Mouse (Mus musculus) kidney, postnatal 25 days (tissue): ENCODE data around the gene Foxred1.
A peak's percentile ranks its signal among the peaks of the same experiment; 100 is the strongest.

Experiments
- DNase-seq, 2 experiments: peaks; one replicate each; pipeline ENCODE4 v3.0.0; 2021; ENCODE audit warnings: mixed read lengths in 2 of 2

Foxred1 gene

DNA sequence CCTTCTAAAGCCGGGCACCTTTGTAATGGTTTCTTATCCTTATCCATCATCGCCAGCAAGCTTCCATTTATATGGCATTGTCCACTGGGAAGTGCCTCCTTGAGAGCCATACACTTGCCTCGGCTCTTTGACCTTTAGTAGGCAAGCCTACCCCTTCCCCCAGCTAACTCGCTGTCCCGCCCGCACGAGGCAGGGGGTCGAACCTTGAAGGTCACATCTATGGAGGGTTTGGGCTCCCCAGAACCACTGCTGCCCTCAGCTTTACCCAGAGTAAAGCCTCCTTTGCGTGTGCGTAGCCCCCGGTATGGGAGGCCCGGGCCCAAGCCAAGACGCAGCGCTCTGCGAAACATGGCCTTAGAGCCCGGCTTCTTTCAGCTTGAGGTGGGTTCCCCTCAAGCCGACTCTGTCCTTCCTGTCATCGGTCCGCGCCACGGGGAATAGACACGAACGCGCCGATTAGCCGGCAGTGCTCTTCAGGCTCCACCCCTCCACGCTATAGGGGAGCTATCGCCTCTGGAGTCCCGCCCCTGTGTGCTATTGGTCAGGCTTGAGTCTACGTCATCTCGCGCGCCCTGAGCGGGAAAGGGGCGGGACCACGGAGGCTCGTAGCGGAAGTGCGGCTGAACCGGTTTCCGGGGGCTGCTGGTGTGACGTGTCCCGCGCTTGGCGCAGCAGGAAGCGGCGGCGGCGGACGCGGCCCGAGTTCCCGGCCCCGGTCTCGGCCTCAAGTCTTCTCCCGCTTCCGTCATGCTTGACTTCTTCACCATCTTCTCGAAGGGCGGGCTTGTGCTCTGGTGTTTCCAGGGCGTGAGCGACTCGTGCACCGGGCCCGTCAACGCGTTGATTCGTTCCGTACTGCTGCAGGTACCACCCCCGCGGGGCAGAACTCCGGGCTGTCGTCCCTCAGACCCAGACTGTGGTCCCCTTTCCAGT lies at the start of gene Foxred1:
Gene Foxred1, minus strand, starts transcription at position 514 of the 933 bp plus-strand sequence.
- DNase-seq: peak; percentile 99 to 100

DNA sequence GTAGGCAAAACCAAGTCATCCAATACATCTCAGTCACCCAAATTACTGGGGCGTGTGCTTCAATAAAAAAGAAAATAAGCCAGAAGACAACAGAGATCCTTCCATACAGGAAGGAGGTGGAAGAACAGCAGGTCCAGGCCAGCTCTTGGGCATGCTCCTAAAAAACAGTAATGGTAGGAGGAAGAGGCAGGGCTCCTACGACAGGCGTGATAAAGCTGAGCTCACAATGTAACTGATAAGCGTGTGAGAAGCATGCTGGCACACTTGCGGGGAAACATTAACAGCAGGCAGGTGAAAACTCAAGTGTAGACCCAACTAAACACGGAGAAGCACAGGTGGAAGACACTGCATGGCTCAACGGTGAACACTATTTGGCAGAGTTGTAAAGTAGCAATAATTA lies 46.5 kb upstream of the Foxred1 start:
- DNase-seq: no peak

DNA sequence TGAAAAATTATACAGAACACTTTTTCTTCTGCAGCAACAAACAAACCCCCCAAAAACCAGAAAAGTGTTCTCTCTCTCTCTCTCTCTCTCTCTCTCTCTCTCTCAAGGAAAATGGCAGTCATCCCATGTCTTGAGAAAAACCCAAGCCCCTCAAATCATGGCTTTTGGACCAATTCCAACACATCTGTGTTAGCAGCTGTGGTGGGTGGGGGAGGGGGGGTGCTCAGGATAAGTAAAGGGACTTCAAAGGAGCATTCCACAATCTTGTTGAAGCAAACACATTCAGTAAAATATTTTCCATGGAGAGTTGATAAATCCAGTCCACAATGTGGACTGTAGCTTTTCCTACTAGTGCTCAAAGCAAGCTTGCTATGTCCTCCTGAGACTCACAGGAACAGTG lies 38.6 kb upstream of the Foxred1 start:
- no peak for DNase-seq

DNA sequence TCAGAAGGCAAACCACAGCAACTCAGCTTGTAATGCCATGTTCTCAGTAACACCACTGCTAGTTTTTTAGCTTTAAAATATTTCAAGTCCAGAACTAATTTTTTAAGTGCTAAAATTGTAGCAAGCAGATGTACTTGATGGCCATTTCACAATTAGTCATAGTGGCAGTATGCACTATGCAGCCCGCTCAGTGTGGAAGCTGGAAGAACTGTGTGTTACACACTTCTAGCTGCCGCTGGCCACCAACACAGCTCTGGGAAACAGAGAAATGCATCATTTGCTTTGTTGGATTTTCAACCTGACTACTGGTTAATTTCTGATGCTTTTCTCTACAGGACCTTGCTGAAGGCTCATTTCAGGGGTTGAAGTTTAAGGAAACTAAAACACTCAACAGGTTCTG lies 36.5 kb upstream of the Foxred1 start:
- no peak for DNase-seq

DNA sequence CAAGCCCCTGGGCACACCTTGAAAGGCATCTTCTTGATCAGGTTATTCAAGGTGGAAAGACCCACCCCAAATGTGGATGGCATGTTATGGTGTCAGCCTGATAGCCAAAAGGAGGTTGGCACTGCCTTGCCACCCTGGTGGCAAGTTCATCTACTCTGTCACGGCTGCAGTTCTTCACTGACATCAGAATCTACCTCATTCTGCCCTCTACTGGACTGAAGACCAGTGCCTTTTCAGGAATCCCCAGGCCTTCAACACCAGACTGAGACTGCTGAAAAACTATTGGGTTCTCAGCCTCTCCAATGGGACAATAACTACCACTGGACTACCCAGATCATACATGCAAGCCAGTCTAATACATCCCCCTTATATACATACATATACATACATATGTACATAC lies 28.9 kb upstream of the Foxred1 start:
- no peak for DNase-seq

DNA sequence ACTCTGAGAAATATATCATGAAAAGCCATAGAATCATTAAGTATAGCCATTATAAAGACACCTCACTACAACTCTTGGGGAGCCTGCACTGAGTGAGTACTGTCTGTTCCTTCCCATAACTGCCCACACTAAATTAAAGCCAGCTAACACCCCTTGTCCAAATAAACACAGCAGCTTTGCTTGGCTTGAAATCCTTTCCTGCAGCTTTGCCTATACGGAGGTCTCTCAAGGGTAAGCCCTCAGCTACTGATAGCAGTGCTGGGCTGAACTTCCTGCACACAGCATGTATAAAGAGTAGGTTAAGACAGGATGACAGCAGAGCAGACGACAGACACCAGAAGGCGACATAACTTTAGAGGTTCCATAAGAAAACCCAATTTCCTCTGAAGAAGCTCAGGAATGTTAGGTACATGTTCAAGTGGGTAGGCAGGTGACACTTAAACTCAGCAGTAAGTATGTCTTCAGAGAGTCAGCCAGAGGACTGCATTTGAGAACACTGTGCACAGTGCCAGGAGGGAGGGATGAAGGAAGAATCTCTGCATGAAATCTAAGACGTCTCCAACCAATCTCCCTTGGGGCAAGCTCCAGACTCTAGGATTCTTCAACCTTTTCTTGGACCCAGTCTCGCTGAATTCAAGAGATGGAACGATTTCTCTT lies 28.2 kb upstream of the Foxred1 start:
- no peak for DNase-seq

DNA sequence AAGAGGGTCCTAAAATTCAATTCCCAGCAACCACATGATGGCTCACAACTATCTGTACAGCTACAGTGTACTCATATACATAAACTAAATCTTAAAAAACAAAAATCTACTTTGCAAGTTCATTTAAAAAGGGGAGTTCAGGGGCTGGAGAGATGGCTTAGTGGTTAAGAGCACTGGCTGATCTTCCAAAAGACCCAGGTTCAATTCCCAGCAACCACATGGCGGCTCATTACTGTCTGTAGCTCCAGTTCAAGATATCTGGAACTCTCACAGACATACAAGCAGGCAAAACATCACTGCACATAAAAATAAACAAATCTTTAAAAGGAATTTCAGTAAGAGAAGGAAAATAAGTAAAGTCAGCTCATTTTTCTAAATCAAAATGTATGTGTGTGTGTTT lies 27.5 kb upstream of the Foxred1 start:
- no peak for DNase-seq

DNA sequence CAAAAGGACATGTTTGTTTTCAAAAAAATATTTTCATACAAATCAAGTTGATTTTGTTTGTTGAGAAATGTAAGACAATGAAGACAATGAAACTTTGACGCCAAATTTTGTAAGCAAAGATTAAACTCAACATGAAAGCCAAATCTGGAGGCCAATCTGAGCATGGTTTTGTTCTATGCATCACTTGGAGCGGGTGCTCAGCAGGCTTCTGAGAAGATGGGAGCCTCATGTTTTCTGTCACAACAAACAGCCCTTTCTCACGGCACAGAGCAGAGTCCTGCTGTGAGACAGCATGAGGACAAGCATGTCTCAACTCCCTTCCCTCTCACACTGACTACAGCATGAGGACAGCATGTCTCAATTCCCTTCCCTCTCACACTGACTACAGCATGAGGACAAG lies 25.1 kb upstream of the Foxred1 start:
- DNase-seq: no peak

DNA sequence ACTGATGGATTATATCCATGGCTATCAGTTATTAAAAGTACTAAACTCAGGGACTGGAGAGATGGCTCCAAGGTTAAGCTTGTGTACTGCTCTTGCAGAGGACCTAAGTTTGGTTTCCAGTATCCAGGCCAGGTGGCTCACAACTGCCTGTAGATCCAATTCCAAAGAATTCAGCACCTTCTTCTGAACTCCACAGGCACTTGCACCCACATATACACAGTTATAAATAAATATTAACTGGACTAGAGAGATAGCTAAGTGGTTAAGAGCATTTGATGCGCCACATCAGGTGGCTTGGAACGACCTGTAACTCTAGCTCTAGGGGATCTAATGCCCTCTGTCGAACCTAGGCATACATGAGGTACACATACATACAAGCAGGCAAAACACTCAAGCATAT lies 17.8 kb upstream of the Foxred1 start:
- no peak for DNase-seq

DNA sequence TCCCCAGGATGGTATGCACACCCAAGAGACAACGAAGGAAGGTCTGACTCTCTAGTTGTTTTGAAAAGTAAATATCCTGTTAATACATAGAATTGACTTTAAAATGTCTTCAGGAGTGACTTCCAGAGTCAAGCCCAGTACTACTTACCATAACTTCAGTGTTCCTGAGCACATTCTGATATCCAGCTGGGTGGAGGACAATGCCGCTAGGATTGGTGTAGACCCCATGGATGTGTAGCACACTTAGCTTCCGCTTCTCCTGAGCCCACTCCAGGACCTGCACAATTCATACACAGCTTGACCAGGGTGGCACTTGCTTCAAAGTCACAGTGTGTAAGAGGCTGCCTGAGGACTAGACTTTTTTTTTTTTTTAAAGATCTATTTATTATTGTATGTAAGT lies 12.6 kb upstream of the Foxred1 start:
- DNase-seq: no peak

DNA sequence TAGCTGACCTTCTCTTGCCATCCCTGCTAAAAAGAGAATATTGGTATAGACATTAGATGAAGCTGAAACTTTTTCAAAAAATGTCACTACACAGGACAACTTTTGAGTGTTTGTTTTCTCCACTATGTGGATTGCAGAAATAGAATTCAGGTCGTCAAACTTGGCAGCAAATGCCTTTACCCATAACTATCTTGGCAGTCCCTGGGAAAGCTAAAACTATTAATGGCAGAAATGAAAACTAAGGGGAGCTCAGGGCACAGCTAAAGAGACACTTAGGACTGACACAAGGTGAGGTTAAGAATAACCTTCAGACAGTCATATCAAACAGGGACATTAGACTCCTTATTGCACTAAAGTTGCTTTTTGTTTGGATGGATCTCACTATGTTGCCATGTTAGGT lies 7.1 kb upstream of the Foxred1 start:
- no peak for DNase-seq

DNA sequence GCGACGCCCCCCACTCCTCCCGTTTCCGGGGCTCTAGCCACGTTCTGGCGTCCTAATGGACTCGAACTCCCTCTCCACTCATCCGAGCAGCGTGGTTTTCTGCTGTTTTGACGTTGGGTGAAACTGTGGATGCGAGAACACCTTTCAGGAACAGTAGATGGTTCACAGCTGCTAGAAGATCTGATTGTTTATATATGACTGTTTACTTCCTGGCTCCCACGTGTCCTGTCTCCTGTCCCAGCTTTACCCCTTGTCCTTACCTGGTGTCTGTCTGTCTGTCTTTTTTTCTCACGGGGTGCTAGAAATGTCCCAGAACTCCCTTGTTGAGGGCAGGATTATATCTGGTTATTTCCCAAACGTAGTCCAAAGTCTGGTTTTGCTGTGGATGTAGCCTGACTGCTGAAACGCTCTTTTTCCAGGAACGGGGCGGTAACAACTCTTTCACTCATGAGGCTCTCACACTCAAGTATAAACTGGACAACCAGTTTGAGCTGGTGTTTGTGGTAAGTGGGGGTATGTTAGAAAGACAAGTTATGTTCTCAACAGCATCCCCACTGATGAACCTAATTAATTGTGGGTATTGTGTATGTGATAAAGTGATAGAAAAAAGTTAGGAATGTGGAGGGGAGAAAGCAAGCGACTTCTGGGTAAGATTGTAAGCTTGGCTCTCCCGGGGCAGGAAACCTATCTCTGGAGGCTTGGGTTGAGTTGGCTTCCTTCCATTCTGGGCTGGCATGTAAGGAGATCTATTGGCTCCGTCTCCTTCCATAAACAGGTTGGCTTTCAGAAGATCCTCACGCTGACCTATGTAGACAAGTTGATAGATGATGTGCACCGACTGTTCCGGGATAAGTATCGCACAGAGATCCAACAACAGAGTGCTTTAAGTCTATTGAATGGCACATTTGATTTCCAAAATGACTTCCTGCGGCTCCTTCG lies 987 bp upstream of the Foxred1 start:
- DNase-seq: no peak

DNA sequence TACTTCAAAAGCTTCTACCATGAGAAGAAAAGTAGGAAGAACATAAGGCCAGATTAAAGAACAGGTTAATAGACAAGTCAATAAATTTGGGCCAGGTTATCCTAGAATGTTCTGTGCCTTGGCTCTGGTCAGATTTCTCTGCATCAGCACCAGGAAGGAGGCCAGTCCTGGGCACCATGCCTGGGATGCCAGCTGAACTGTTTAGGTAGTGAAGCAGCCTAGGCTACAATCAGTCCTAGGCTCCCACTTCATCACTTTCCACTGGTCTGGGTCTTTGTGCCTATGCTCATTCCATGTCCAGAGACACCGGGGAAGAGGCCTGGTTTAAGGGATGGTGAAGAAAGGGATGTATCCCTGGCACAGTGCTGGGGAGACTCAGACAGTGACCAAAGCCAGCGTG lies 6.4 kb downstream of the Foxred1 start:
- DNase-seq: no peak

DNA sequence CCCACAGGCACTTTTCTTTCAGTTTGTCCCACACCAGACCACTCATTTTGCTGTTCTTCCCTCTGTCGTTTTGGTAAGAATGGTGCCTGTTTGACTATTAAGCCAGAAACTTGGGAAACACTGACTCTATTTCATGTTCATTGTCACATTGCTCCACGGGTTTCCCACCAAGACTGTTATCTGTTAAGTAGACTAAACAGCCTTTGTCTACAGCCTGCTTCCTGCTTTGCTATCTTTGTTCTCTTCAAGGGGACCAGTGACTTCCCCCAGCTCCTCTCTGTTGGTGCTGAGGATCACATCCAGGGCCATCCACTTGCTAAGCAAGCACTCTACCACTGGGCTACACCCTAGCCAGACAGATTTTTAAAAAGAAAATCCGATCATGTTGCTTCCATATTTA lies 7.3 kb downstream of the Foxred1 start:
- no peak for DNase-seq

DNA sequence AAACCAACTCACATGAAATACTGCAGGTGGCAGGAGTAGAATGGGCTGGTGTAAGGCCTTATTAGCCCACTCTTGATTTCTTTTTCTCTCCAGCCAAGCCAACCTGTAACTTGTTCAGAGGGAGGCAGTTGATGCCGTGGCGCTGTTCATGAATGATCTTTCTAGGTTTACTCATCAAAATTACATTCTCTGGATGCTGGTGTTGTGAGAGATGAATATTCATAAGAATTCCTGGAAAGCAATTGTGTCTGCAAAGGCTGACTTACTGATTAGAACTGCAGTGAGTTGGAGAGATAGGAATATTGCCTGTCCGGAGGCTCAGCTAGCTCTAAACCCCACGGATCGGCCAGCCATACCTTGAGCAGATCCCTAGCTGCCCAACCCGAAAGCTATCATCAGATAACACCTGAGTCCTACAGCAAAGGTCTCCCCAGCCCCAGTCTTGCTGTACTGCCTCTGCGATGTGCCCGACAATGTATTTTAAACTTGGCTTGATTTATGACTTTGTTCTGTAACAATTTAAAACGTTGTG lies 10.3 kb downstream of the Foxred1 start:
- no peak for DNase-seq

DNA sequence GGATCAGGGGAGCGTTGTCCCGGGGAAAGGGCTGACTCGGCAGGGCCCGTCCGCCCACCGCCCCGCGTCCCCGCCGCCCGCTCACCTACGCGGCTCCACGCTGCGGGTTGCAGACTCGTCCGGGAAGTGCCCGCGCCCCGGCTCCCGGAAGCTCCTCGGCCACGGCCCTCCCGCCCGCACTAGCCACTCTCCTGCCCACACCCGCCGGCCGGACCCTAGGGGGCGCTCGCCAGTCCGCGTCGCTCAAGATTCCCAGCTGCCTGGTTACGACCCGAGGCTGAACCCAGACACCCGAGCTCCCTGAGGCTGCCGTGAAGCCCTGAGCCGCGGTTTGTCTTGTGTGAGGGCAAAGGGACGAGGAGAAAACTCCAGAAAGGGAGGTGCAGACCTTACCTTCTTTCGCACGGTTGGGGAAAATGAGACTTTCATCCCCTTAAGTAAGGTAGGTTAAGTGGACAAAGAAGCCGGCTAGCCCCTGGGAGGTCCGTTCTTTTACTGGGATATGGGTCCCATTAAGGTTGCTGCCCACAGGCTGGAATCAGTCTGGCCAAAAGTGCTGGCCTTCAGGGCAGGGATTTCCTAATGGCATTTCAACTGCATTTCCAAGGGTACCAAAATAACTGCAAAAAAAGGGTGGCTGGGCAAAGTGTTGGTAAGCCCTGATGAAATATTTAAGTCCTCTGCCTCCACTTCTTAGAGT lies 10.9 kb downstream of the Foxred1 start, which contains the start of the genes Srpr and Tirap:
Gene Srpr, plus strand, starts transcription at position 404 of the 700 bp plus-strand sequence.
Gene Tirap, minus strand, starts transcription at position 520 of the 700 bp plus-strand sequence.
- DNase-seq: peak; percentile 93 to 95

DNA sequence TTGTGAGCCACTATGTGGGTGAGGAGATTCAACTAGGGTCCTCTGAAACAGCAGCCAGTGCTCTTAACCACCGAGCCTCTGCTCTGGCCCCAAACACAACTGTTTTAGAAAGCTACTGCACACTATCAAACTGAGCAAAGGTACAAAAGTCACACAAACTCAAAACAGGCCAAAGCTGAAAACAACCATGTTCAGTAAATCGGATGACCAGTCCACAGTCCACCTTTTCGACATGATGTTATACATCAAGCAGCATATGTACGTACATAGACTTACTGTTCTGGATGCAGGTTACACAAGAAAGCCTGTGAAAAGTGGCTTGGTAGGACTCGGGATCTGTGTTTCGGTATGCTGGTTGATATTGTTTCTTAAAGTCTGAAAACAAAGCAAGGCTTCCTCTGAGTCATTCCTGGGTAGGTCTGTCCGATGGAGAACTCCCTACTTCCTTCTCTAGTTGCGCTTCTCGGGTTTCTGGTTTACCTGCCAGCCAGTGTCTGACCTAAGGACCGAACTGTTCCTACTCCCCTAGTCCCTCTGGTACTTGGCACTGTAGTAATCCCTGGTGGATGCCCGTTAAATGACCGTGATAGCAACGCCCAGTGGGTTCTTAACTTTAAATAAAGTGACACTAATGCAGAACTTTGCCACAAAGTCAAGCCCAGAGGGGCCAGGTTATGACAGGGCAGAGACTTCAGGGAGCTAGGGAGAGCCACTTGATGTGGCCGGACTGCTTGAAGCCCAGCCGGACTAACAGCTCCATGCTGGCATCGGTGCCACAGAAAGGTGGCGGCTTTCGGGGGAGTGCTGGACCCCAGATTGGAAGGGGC lies 11.7 kb downstream of the Foxred1 start:
- DNase-seq: no peak

DNA sequence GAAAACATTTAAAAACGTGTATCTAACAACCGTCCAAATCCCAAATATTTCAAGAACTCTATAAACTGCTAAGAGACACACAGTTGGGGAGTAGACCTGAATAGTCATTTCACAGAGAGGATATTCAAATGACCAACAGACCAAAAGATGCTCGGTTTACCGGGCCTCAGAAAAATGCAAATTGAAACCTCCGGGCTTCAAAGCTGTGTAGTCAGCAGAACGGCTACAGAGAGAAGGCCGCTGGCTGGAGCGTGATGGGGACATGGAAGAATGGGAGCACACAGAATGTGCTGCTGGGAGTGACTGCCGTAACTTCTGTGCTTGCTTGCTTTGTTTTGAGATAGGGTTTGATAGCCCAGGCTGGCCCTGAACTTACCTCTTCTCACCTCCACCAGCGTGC lies 12.5 kb downstream of the Foxred1 start:
- no peak for DNase-seq

DNA sequence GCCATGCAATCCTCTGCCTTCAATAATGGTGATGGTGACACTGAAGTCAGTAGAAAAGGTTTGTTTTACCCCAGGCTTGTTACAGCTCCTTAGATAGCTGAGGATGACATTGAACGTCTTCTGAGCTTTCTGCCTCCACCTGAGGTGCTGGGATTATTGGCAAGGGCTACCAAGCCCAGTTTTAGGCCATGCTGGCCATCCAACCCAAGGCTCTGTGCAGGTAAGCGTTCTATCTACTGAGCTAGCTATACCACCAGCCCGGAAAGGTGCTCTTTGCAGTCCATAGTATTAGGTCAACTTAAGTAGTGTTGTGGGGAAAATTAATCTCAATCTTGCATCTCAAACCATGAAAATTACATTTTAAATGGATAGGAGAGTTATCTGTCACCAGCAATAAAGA lies 13.2 kb downstream of the Foxred1 start:
- DNase-seq: no peak

DNA sequence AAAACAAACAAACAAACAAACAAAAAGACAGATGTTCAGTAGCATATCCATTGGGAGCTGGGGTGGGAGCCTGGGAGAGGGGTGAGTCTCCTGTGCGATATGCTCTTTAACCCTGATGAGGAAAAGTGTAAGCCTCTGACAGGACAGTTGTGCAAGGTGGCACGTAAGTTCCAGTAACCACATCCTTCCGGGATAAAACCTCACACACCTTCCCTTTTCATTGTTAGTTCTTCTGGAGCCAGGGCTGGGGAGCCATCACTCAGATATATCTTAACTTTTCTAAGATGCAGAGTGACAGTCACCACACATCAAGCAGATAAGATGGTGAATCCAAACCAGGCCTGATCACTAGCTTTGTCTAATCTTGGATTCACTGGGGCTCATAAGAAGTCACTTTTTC lies 16.8 kb downstream of the Foxred1 start:
- no peak for DNase-seq

DNA sequence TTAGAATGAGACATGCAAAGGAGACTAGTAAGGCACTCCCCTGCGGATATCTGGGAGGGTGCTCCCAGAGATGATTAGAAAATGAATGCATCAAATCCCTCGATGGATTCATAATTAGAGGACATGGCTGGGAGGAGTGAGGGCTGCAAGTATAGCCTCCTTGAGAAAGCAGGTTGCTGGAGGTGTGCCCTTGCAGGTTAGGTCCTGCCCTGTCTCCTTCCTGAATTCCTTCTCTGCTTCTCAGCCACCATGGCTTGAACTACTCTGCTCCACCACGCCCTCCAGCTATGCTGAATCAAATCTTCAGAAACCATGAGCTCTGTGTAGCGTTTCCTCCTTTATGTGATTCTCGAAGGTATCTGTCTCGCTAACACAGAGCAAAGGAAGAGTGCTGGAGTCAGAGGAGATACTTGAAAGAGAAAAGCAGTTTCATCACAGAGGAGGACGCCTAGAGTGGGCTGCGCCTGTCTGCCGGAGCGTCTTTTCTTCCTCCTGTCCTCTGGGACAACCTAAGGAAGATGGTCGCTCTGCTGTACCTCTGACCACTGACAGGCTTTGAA lies 17.8 kb downstream of the Foxred1 start:
- DNase-seq: no peak
